Mouse (Mus musculus) pancreas, adult 10 weeks (tissue): ENCODE results near the gene Irf2. TPM values are rescaled to one million over a fixed set of nuclear protein-coding genes. Genes with fewer than 3 reads are reported as not detected.

Source experiments
- polyA plus RNA-seq: library from polyadenylated mRNA; stranded (reverse); fragments of 350-450 nt; fragmentation: Illumina TruSeq; extraction: RNeasy Lipid Tissue Mini Kit (QIAGEN cat#74804); gene quantifications from one replicate; pipeline ENCODE4 v1.2.3, GENCODE M21; 2015; ENCODE audit warnings: low read depth, low replicate concordance; ENCODE audit not compliant: insufficient read depth

Irf2 gene
- polyA plus RNA-seq: 7.0 TPM

GRCm38 (mm10) chr8:46739003-46739949 is at the start of gene Irf2:
Gene Irf2 (plus strand): TSS chr8:46739732.

Other genes starting within 250 kb of the Irf2 start
- 0.74 TPM for gene Cenpu, start 187.7 kb upstream of the Irf2 start, polyA plus RNA-seq
- gene Primpol, start 122.5 kb upstream of the Irf2 start, polyA plus RNA-seq: 1.3 TPM
- gene Casp3, start 122.4 kb upstream of the Irf2 start, polyA plus RNA-seq: 3.5 TPM
- 0.68 TPM for gene Enpp6, start 247.2 kb downstream of the Irf2 start, polyA plus RNA-seq